Mouse (Mus musculus) embryonic fibroblast, embryonic 13.5 days (primary cell): ENCODE data around the gene A730049H05Rik.

Experiments used
- CTCF ChIP-seq: IDR thresholded peaks from 2 replicates; pipeline ENCODE4 v1.5.1; 2011; ENCODE audit warnings: mild to moderate bottlenecking, control low read depth, low read length, moderate library complexity, borderline replicate concordance; ENCODE audit not compliant: insufficient read depth
- POLR2A ChIP-seq: IDR thresholded peaks from 2 replicates; pipeline ENCODE4 v1.6.1; 2011; ENCODE audit warnings: low read depth, mild to moderate bottlenecking, control low read depth, low read length, moderate library complexity

- no peak for TF ChIP-seq CTCF
- no peak for TF ChIP-seq POLR2A
Observed at GRCm38 (mm10) chr6:92816311-92816751, at the start of gene A730049H05Rik.
